Mouse (Mus musculus) megakaryocyte-erythroid progenitor cell, adult 5-6 weeks (primary cell): Measurements from ENCODE around the gene N4bp2l1. TPM values are rescaled to one million over a fixed set of nuclear protein-coding genes. Genes with fewer than 3 reads are reported as not detected.
"Not testable (repeated sequence)": the region's sequence is repeated elsewhere in the genome, so short reads cannot be mapped to it uniquely, and the experiment has no call there.

Experiments
- ATAC-seq: replicated peaks from 2 replicates; pipeline ENCODE4 v1.8.0; 2016; ENCODE audit warnings: mild to moderate bottlenecking, inconsistent platforms; ENCODE audit not compliant: severe bottlenecking, poor library complexity, low FRiP score, low TSS enrichment
- total RNA-seq, 2 experiments: library from RNA; stranded (forward) in 1 of 2; stranded (reverse) in 1 of 2; fragments of 200-1000, 215-1000 nt in 1 of 2; fragments of >200 nt in 1 of 2; fragmentation: Nextera tagmentation in 1 of 2; gene quantifications; 2 replicates each; pipeline ENCODE4 v1.2.3; 2014 to 2017

N4bp2l1 gene
- total RNA-seq (2014; fragmentation: Nextera tagmentation): 24.2 and 28.8 TPM in 2 replicates
- total RNA-seq (2017): 16.4 and 23.7 TPM in 2 replicates

DNA sequence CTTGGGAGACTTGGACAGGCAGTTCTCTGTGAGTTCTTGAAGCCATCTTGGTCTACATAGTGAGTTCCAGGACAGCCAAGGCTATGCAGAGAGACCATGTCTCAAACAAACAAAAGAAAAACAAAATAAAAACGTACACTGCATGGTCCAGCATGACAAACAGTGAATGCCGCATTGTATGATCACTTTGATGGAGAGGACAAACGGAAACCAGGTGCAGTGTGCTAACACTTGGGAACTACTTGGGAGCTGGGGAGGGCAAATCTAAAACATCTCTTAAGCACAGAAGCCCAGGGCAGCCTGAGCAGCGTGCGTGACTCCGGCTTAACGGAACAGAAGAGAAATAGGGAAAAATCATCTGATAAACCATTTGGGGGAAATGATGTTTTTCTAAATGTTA is at the start of gene N4bp2l1:
TSS of gene N4bp2l1 (minus strand) at position 101 of the 400 bp plus-strand sequence.
- no peak for ATAC-seq

DNA sequence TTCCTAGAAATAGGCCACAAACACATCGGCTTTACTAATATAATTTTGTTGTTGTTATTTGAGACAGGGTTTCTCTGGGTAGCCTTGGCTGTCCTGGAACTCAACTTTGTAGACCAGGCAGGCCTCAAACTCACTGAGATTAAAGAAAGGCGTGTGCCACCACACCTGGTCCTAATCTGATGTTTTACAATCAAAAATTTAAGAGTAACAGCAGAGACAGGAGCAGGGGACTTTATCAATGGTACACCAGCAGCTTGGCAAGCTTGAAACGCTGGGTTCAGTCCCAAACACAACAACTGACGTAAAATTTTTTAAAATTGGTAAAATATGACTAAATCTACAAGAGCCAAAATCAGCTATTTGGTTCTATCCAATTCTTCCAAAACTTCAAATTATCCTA is 47.9 kb upstream of the N4bp2l1 start:
- ATAC-seq: peak; percentile 69

GRCm38 (mm10) chr5:150643390-150643789 is 46.4 kb upstream of the N4bp2l1 start:
- not testable (repeated sequence) for ATAC-seq

GRCm38 (mm10) chr5:150641440-150641839 is 44.5 kb upstream of the N4bp2l1 start:
- peak; percentile 87 for ATAC-seq

DNA sequence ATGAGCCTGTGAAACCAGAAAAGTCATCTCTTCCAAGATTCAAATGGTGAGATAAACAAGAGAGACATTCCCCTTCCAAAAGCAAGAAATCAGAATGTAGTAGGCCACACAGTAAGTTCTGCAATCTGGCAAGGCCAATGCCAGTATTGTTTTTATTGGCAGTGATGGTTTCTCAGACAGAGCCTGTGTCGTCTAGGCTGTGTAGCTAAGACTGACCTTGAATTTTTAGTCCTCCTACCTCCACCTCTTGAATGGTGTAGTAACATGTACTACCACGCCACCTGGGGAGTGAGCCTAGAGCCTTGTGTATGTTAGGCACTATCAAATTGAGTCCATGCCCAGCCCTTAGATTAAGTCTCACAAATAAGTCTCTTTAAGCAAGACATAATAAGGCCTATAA is 32.7 kb upstream of the N4bp2l1 start:
- ATAC-seq: no peak; the same call in 1 of the 2 replicates

DNA sequence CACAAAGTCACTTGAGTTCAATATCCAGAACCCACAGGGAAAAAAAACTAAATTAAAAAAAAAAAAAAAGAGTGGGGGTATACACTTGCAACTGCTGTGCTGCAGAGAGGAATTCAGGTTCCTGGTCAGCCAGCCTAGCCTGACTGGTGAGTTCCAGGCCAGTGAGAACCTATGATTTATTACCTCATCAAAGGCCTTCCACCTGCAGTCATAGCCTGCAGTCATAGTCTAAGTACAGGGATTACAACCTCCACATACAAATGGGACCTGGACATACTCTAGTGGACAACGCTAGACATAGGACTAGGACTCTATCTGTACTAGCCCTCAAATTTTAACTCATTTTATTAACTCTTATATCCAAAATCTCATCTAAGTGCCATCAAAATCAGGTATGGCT is 32.3 kb upstream of the N4bp2l1 start:
- ATAC-seq: no peak

DNA sequence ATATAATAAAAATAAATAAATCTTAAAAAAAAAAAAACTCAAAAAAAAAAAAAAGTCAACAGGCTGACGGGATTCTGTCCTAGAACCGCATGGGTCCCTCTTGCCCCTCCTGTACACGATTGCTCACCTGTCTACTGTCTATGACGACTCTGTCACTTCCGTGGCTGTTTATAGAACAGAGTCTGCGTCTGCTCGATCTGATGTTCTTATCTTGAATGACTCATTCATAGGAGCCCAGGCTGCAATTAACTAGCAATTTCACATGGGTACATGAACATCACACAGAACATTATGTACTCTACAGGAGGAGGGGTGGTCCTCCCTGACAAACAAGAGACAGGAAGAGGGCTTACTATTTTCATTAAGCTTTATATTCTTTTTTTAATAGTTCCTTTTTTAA is 28.5 kb upstream of the N4bp2l1 start:
- no peak for ATAC-seq

DNA sequence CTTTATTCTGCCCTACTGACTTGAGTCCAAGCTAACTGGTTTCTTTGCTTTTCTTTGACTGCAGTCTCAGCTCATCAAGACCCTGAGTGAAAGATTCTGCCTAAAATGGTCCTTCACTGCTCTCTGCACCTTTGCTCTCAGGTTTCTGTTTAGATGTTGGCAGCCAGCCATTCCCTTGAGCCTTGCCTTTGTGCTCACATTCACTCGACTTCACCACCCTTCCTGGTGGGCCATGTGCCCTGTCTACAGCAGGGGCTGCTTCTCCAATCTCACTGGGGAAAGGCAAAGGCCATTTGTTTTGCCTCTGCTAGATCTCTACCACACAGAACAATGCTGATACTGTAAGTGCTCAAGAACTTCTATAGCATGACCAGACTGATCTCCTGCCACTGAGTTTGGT is 25.8 kb upstream of the N4bp2l1 start:
- no peak for ATAC-seq

- ATAC-seq: no peak
These were observed 24.6 kb upstream of the N4bp2l1 start for GRCm38 (mm10) chr5:150621592-150621991.

- ATAC-seq: 0 out of 2 replicates have a peak, but pooled peaks have one; percentile 14
These were observed 23.7 kb upstream of the N4bp2l1 start for GRCm38 (mm10) chr5:150620588-150621135.

DNA sequence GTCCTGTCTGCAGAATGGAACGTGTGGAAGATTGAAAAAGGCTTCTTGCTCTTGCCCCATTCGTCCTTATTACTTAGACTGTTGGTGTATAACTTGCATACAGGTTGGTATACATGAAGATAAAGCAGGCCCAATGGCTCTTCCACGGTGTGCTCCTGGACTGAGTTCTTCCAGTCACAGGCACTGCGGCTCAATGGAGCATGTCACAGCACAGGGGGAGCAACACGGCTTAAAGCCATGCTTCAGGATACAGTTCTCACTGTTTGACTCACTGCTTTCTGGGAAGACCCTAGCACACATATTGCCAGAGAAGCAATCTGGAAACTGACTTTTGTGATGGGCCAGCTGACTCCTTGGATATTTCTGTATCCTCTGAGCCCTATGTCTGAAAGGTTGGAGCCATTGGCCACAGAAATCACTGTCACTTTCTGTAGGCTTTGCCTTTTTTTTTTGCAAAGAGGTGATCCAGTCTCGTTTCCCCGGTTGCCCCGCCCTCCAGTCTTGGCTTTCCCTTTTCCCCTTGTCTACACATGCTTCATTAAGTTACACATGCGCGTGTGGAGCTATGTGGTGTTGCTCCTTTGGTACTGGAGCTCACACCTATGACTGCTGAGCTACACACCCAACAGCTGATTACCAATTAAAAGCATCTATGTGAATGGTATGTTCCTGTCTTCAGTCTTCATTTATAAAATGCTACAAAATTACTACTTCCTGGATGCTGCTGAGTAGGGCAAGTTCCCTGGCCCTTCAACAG is 21.8 kb upstream of the N4bp2l1 start:
- ATAC-seq: no peak

GRCm38 (mm10) chr5:150616731-150617130 is 19.7 kb upstream of the N4bp2l1 start:
- no peak for ATAC-seq

- no peak for ATAC-seq
These were observed 19.2 kb upstream of the N4bp2l1 start for GRCm38 (mm10) chr5:150616216-150616615.

DNA sequence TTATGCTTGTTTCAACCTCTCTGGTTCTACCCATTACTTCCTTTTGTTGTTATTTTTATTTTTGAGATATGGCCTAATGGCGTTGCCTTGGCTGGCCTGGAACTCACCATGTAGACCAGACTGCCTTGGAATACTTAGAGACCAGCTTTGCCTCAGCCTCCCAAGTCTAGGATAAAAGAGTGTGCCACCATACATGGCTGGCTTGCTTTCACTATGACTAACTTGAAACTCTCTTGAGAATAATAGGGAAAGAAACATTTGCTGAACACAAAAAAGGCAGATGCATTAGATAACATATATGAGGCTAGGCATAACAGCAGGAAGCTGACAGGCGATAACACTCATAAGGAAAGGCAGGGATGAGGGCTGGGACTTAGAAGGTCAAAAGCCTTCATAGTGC is 17.1 kb upstream of the N4bp2l1 start:
- no peak for ATAC-seq

- 0 out of 2 replicates have a peak, but pooled peaks have one; percentile 15 for ATAC-seq
These were observed 14.7 kb upstream of the N4bp2l1 start for GRCm38 (mm10) chr5:150611697-150612096.

DNA sequence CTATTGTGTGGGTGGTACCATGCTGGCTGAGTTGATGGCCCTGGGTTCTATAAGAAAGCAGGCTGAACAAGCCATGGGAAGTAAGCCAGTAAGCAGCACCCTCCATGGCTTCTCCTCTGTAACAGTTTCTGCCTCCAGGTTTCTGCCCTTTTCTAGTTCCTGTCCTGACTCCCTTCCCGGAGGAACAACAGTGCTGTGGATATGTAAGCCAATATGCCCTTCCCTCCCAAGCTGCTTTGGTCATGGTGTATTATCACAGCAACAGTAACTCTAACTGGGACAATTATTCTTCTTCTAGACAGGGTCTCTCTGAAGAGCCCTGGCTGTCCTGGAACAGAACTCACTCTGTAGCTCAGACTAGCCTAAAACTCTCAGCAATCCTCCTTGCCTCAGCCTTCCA is 14.1 kb upstream of the N4bp2l1 start:
- ATAC-seq: no peak

- ATAC-seq: no peak
These were observed 10.6 kb upstream of the N4bp2l1 start for GRCm38 (mm10) chr5:150607631-150608030.

DNA sequence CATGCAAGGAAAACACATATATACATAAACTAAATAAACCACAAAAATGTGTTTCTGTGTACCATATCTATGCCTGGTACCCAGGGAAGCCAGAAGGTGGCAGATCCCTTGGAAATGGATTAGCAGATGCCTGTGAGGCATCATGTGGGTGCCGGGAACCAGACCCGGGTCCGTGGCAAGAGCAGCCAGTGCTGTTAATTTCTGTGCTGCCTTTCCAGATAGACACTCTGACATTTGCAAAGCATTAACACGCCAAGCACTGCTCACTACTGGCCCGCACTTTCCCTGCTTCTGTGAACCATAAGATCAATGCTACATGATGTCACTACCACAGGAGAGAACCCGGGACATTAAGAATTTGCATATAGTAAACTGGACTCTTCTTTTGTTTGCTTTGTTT is 9.1 kb upstream of the N4bp2l1 start:
- no peak for ATAC-seq

GRCm38 (mm10) chr5:150601441-150602230 is 4.6 kb upstream of the N4bp2l1 start:
- ATAC-seq: no peak
